Comparison of ENCODE assay signal across 10 mouse cellular contexts in genomic region chr13:55985396-55985795, GRCm38 (mm10).
DNase-seq lines count a peak whose midpoint lies in the region; ATAC-seq and TF ChIP-seq lines count a peak whose summit lies in the region.
"Had no signal": no experiment of that assay in that cellular context is flagged by ENCODE, and none has a peak within 500 bp of the region (broad histone marks: within the 10 kb centered on the region; RNA-seq: fewer than 3 reads in every experiment).

No protein-coding gene starts in this region.

- H3K4me1 ChIP-seq in hindbrain, postnatal 0 days (ENCODE audit: insufficient read depth, low read length): no peaks in the 10 kb centered on the region
- peaks cover 11% of the 10 kb centered on the region; the same call in 1 of the 2 replicates for H3K4me1 ChIP-seq in hindbrain, embryonic 13.5 days (replicated peaks)
- H3K4me1 ChIP-seq in neural tube, embryonic 13.5 days (replicated peaks): peaks cover 5% of the 10 kb centered on the region; the same call in 1 of the 2 replicates
- H3K4me1 ChIP-seq in stomach, postnatal 0 days (replicated peaks; ENCODE audit: control insufficient read depth, insufficient read depth): peaks cover 9% of the 10 kb centered on the region; the same call in 1 of the 2 replicates
- H3K4me1 ChIP-seq: neural tube, embryonic 12.5 days had no signal

- no peak overlapping the region for H3K4me3 ChIP-seq in hindbrain, postnatal 0 days (ENCODE audit: low read length)
- no peak overlapping the region for H3K4me3 ChIP-seq in hindbrain, embryonic 13.5 days
- H3K4me3 ChIP-seq in neural tube, embryonic 13.5 days: no peak overlapping the region
- no peak overlapping the region for H3K4me3 ChIP-seq in stomach, postnatal 0 days (ENCODE audit: low read depth, low read length)
- H3K4me3 ChIP-seq: neural tube, embryonic 12.5 days had no signal

- DNase-seq in hindbrain, postnatal 0 days (ENCODE audit: low spot score): peak; percentile 5
- no peak for DNase-seq in neural tube, embryonic 10.5 days (ENCODE audit: extremely low spot score, low spot score)
- DNase-seq in stomach, postnatal 0 days (ENCODE audit: low spot score): no peak
- DNase-seq in urinary bladder, postnatal 14 days (ENCODE audit: low spot score): no peak
- DNase-seq: thymus, adult 18-20 months had no signal

- H3K9me3 ChIP-seq in hindbrain, postnatal 0 days (ENCODE audit: low read length): no peaks in the 10 kb centered on the region
- no peaks in the 10 kb centered on the region for H3K9me3 ChIP-seq in hindbrain, embryonic 13.5 days
- no peaks in the 10 kb centered on the region for H3K9me3 ChIP-seq in neural tube, embryonic 13.5 days
- no peaks in the 10 kb centered on the region for H3K9me3 ChIP-seq in stomach, postnatal 0 days (ENCODE audit: control insufficient read depth, low read length)
- H3K9me3 ChIP-seq: neural tube, embryonic 12.5 days had no signal

- WGBS in hindbrain, postnatal 0 days: 22% methylated on average over 10 of the region's 10 CpGs
- WGBS in hindbrain, embryonic 13.5 days: 12% methylated on average over 10 of the region's 10 CpGs
- 31% methylated on average over 10 of the region's 10 CpGs for WGBS in neural tube, embryonic 13.5 days
- 19% methylated on average over 10 of the region's 10 CpGs for WGBS in stomach, postnatal 0 days

- no peak for TF ChIP-seq CTCF in hindbrain, postnatal 0 days (IDR thresholded peaks at IDR 0.05; ENCODE audit: low read depth)
- no peak for TF ChIP-seq CTCF in stomach, postnatal 0 days (IDR thresholded peaks at IDR 0.05; ENCODE audit: low read depth)

- TF ChIP-seq EP300 in stomach, postnatal 0 days (optimal IDR thresholded peaks at IDR 0.05): no peak

- H3K4me2 ChIP-seq in hindbrain, postnatal 0 days (ENCODE audit: low read depth, low read length): no peak overlapping the region
- H3K4me2 ChIP-seq in hindbrain, embryonic 13.5 days: no peak overlapping the region
- H3K4me2 ChIP-seq in neural tube, embryonic 13.5 days: no peak overlapping the region
- H3K4me2 ChIP-seq in stomach, postnatal 0 days (replicated peaks; ENCODE audit: low read depth): no peak overlapping the region
- H3K4me2 ChIP-seq: liver, embryonic 11.5 days; neural tube, embryonic 12.5 days had no signal

- no peaks in the 10 kb centered on the region for H3K27me3 ChIP-seq in hindbrain, postnatal 0 days (ENCODE audit: insufficient read depth, low read length)
- peaks cover 32% of the 10 kb centered on the region for H3K27me3 ChIP-seq in hindbrain, embryonic 13.5 days
- H3K27me3 ChIP-seq in neural tube, embryonic 13.5 days: peaks cover 20% of the 10 kb centered on the region
- no peaks in the 10 kb centered on the region for H3K27me3 ChIP-seq in stomach, postnatal 0 days (ENCODE audit: control insufficient read depth, insufficient read depth, low read length)

- no peak overlapping the region for H3K27ac ChIP-seq in hindbrain, postnatal 0 days
- no peak overlapping the region for H3K27ac ChIP-seq in hindbrain, embryonic 13.5 days
- H3K27ac ChIP-seq in neural tube, embryonic 13.5 days (replicated peaks): no peak overlapping the region
- peak overlapping the region; percentile 15; the same call in 1 of the 2 replicates for H3K27ac ChIP-seq in stomach, postnatal 0 days (replicated peaks)
- H3K27ac ChIP-seq: neural tube, embryonic 12.5 days had no signal

- H3K9ac ChIP-seq in hindbrain, postnatal 0 days (replicated peaks; ENCODE audit: low read length): no peak overlapping the region
- no peak overlapping the region for H3K9ac ChIP-seq in hindbrain, embryonic 13.5 days
- H3K9ac ChIP-seq in neural tube, embryonic 13.5 days: 0 out of 2 replicates have a peak overlapping the region, but pooled peaks have one; percentile 6
- H3K9ac ChIP-seq in stomach, postnatal 0 days (ENCODE audit: low read length): no peak overlapping the region
- H3K9ac ChIP-seq: neural tube, embryonic 12.5 days had no signal

- no peak for ATAC-seq in hindbrain, postnatal 0 days
- ATAC-seq in hindbrain, embryonic 13.5 days (ENCODE audit: low FRiP score): no peak
- ATAC-seq in neural tube, embryonic 13.5 days (ENCODE audit: low read depth): no peak
- ATAC-seq in granulocyte monocyte progenitor cell, adult 5-6 weeks (replicated peaks; ENCODE audit: poor library complexity, severe bottlenecking): peak; percentile 32; the same call in 1 of the 2 replicates
- no peak for ATAC-seq in stomach, postnatal 0 days (ENCODE audit: low FRiP score, low TSS enrichment)

- H3K36me3 ChIP-seq in hindbrain, postnatal 0 days (ENCODE audit: insufficient read depth, low read length): no peaks in the 10 kb centered on the region
- no peaks in the 10 kb centered on the region for H3K36me3 ChIP-seq in hindbrain, embryonic 13.5 days
- H3K36me3 ChIP-seq in neural tube, embryonic 13.5 days: no peaks in the 10 kb centered on the region
- H3K36me3 ChIP-seq in stomach, postnatal 0 days (ENCODE audit: control insufficient read depth, insufficient read depth, low read length): no peaks in the 10 kb centered on the region
- H3K36me3 ChIP-seq: neural tube, embryonic 12.5 days had no signal
